Mouse (Mus musculus): Measurements from ENCODE around the gene Gm38394.

DNA sequence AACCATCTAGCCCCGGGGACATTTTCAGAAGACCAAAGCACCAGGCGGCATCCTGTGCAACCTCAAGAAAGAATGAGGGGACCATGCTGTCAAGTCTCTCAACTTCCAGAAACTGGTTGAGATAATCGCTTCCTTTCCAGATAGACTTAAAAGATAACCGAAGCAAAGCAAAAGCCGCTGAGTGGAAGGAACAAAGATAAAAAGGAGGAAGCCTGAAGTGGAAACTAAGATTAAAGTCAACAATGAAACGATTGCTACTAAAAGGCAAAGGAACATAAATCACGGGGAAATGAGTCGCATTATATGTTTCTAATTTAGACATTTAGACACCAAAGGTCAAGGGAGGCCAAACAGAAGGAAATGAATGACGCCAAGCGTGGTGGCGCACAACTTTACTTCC, 89.8 kb downstream of the Gm38394 start:
- no peak for TF ChIP-seq JUN (IDR thresholded peaks at IDR 0.05; ENCODE audit: insufficient read depth, low read depth, low read length)
- TF ChIP-seq POLR2A (IDR thresholded peaks at IDR 0.05; ENCODE audit: low read depth, low read length): no peak
- TF ChIP-seq CTCF (conservative IDR thresholded peaks at IDR 0.05 in 1 of 2, IDR thresholded peaks at IDR 0.05 in 1 of 2; ENCODE audit: low read depth in 2 of 2, low read length in 2 of 2): no peak
- no peak for TF ChIP-seq ETS1 (conservative IDR thresholded peaks at IDR 0.05; ENCODE audit: low read depth, low read length)
- TF ChIP-seq ZNF384 (IDR thresholded peaks at IDR 0.05; ENCODE audit: low read depth, low read length): no peak
- TF ChIP-seq MAX (IDR thresholded peaks at IDR 0.05; ENCODE audit: low read length): no peak
- TF ChIP-seq KAT2A (IDR thresholded peaks at IDR 0.05; ENCODE audit: insufficient replicate concordance, low read length): no peak
- no peak for TF ChIP-seq UBTF (IDR thresholded peaks at IDR 0.05; ENCODE audit: low read depth, low read length)
- no peak for TF ChIP-seq MXI1 (IDR thresholded peaks at IDR 0.05; ENCODE audit: low read depth, low read length)
- TF ChIP-seq USF2 (conservative IDR thresholded peaks at IDR 0.05; ENCODE audit: low read depth, low read length): no peak
